Mouse (Mus musculus): ENCODE results near the gene Syngr4.

DNA sequence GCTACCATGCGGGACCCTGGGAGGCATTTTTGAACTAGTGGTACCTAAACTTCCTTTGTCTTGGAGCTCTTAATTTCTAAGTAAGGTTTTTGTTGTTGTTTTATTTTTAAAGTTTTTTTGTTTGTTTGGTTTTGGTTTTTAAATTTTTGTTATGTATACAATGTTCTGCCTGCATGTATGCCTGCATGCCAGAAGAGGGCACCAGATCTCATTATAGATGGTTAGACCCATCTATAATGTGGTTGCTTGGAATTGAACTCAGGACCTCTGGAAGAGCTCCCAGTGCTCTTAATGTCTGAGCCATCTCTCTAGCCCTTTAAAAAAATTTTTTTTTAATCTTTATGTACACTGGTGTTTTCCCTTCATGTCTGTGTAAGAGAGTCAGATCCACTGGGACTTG lies 33.2 kb upstream of the Syngr4 start:
- TF ChIP-seq CTCF (IDR thresholded peaks at IDR 0.05; ENCODE audit: low read depth, low read length): no peak
- no peak for TF ChIP-seq POLR2A (IDR thresholded peaks at IDR 0.05; ENCODE audit: extremely low read depth, insufficient read depth, low read length)
